Mouse (Mus musculus): Measurements from ENCODE around the gene Mobp.
"Not testable (repeated sequence)": the region's sequence is repeated elsewhere in the genome, so short reads cannot be mapped to it uniquely, and the experiment has no call there.

Gene Mobp

GRCm38 (mm10) chr9:120149222-120149828 lies at the start of gene Mobp:
Gene Mobp, plus strand, starts transcription at chr9:120149707.
- no peak for DNase-seq (ENCODE audit: low spot score in 2 of 2)

GRCm38 (mm10) chr9:120101165-120101564 lies 48.3 kb upstream of the Mobp start:
- no peak for DNase-seq (ENCODE audit: low spot score in 2 of 2)

GRCm38 (mm10) chr9:120108953-120109352 lies 40.6 kb upstream of the Mobp start:
- not testable (repeated sequence) for DNase-seq (ENCODE audit: low spot score in 2 of 2)

GRCm38 (mm10) chr9:120110211-120111018 lies 39.1 kb upstream of the Mobp start, which contains the start of gene Slc25a38:
Gene Slc25a38, plus strand, starts transcription at chr9:120110374.
- DNase-seq (ENCODE audit: low spot score in 2 of 2), result peak; percentile 95 to 97

- DNase-seq (ENCODE audit: low spot score in 2 of 2), result no peak
These were observed 38.2 kb upstream of the Mobp start for GRCm38 (mm10) chr9:120111156-120111945.

- DNase-seq (ENCODE audit: low spot score in 2 of 2), result no peak
These were observed 37.0 kb upstream of the Mobp start for GRCm38 (mm10) chr9:120112472-120112871.

- no peak for DNase-seq (ENCODE audit: low spot score in 2 of 2)
These were observed 36.1 kb upstream of the Mobp start for GRCm38 (mm10) chr9:120113456-120113855.

GRCm38 (mm10) chr9:120114051-120114788 lies 35.3 kb upstream of the Mobp start:
- DNase-seq (ENCODE audit: low spot score in 2 of 2), result no peak

- DNase-seq (ENCODE audit: low spot score in 2 of 2), result no peak
These were observed 34.7 kb upstream of the Mobp start for GRCm38 (mm10) chr9:120114789-120115151.

- no peak for DNase-seq (ENCODE audit: low spot score in 2 of 2)
These were observed 33.9 kb upstream of the Mobp start for GRCm38 (mm10) chr9:120115580-120115979.

- no peak for DNase-seq (ENCODE audit: low spot score in 2 of 2)
These were observed 33.3 kb upstream of the Mobp start for GRCm38 (mm10) chr9:120116184-120116624.

GRCm38 (mm10) chr9:120118212-120118611 lies 31.3 kb upstream of the Mobp start:
- no peak for DNase-seq (ENCODE audit: low spot score in 2 of 2)

- no peak for DNase-seq (ENCODE audit: low spot score in 2 of 2)
These were observed 29.0 kb upstream of the Mobp start for GRCm38 (mm10) chr9:120120503-120120902.

- DNase-seq (ENCODE audit: low spot score in 2 of 2), result no peak
These were observed 22.6 kb upstream of the Mobp start for GRCm38 (mm10) chr9:120126868-120127267.

- DNase-seq (ENCODE audit: low spot score in 2 of 2), result peak; percentile 95
These were observed 21.8 kb upstream of the Mobp start, which contains the start of gene Rpsa for GRCm38 (mm10) chr9:120127538-120128251. Gene Rpsa, plus strand, starts transcription at chr9:120127689.

GRCm38 (mm10) chr9:120129276-120129675 lies 20.2 kb upstream of the Mobp start:
- DNase-seq (ENCODE audit: low spot score in 2 of 2), result no peak

- DNase-seq (ENCODE audit: low spot score in 2 of 2), result no peak
These were observed 17.7 kb upstream of the Mobp start for GRCm38 (mm10) chr9:120131784-120132288.

GRCm38 (mm10) chr9:120132980-120133754 lies 16.3 kb upstream of the Mobp start:
- DNase-seq (ENCODE audit: low spot score in 2 of 2), result no peak

GRCm38 (mm10) chr9:120133755-120134475 lies 15.6 kb upstream of the Mobp start:
- no peak for DNase-seq (ENCODE audit: low spot score in 2 of 2)

Measured in right cerebral cortex, postnatal 36 days (tissue).